Mouse (Mus musculus): ENCODE measurements around the gene Dock9. TPM values are rescaled to one million over a fixed set of nuclear protein-coding genes. Genes with fewer than 3 reads are reported as not detected.

The Dock9 gene
- polyA plus RNA-seq, 1 experiment from 2014 or later: 4.2 TPM

DNA sequence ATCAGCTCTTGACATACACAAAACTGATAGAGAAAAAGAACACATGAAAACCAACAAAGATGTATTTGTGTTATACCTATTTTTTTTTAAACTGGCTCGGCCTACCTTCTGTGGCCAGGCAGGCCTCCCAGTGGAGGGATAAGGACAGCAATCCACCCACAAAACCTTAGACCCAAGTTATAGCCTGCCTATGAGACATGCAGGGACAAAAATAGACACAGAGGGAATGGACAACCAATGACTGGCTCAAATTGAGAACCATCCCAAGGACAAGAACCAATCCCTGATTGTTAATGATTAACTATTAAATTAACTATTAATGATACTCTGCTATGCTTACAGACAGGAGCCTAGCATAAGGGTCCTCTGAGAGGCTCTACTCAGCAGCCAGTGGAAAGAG lies 133.7 kb downstream of the Dock9 start:
- no peaks in the 10 kb centered on the region; the same call in 1 of the 2 replicates for H3K9me3 ChIP-seq (ENCODE audit: control insufficient read depth, low read length)
- H3K4me2 ChIP-seq (ENCODE audit: low read depth, low read length, severe bottlenecking): no peak overlapping the region
- DNase-seq (ENCODE audit: low spot score): no peak
- H3K27me3 ChIP-seq (ENCODE audit: control insufficient read depth, insufficient read depth, low read length): no peaks in the 10 kb centered on the region
- no peak overlapping the region for H3K9ac ChIP-seq (ENCODE audit: low read length)
- no peak overlapping the region for H3K4me3 ChIP-seq (ENCODE audit: low read depth, low read length)
- no peak for ATAC-seq (replicated peaks; ENCODE audit: low FRiP score)
- H3K4me1 ChIP-seq (replicated peaks; ENCODE audit: control insufficient read depth, insufficient read depth, low read length): no peaks in the 10 kb centered on the region
- 86% methylated on average over 1 of the region's 1 CpGs for WGBS
- H3K27ac ChIP-seq (ENCODE audit: low read depth, low read length): no peak overlapping the region
- H3K36me3 ChIP-seq (ENCODE audit: control insufficient read depth, insufficient read depth, low read length): no peaks in the 10 kb centered on the region

DNA sequence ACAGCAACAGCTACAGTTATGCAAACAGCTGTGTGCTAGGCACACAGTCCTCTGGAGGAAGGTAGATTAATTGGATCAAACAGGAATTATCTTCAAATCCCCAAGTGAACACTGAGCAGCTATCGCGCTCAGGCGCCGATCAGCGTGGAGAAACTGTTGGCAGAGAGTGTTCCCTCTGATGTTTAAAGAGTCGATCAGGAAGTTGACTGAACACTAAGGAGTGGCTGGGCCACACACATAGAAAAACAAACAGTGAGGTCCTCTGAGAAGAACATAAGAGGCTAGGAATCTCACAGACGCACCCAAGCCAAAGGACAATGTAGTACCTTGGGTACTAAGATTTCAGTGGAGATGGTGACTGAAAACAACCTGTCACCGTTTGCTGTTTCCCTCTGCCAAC lies 136.7 kb downstream of the Dock9 start:
- no peaks in the 10 kb centered on the region for H3K9me3 ChIP-seq (ENCODE audit: control insufficient read depth, low read length)
- ATAC-seq (replicated peaks; ENCODE audit: low FRiP score): no peak
- no peak overlapping the region for H3K9ac ChIP-seq (ENCODE audit: low read length)
- H3K36me3 ChIP-seq (ENCODE audit: control insufficient read depth, insufficient read depth, low read length): no peaks in the 10 kb centered on the region
- WGBS: 82% methylated on average over 8 of the region's 8 CpGs
- no peaks in the 10 kb centered on the region for H3K27me3 ChIP-seq (ENCODE audit: control insufficient read depth, insufficient read depth, low read length)
- no peak for DNase-seq (ENCODE audit: low spot score)
- no peak overlapping the region for H3K4me3 ChIP-seq (ENCODE audit: low read depth, low read length)
- H3K4me2 ChIP-seq (ENCODE audit: low read depth, low read length, severe bottlenecking): no peak overlapping the region
- no peaks in the 10 kb centered on the region for H3K4me1 ChIP-seq (replicated peaks; ENCODE audit: control insufficient read depth, insufficient read depth, low read length)
- no peak overlapping the region for H3K27ac ChIP-seq (ENCODE audit: low read depth, low read length)

DNA sequence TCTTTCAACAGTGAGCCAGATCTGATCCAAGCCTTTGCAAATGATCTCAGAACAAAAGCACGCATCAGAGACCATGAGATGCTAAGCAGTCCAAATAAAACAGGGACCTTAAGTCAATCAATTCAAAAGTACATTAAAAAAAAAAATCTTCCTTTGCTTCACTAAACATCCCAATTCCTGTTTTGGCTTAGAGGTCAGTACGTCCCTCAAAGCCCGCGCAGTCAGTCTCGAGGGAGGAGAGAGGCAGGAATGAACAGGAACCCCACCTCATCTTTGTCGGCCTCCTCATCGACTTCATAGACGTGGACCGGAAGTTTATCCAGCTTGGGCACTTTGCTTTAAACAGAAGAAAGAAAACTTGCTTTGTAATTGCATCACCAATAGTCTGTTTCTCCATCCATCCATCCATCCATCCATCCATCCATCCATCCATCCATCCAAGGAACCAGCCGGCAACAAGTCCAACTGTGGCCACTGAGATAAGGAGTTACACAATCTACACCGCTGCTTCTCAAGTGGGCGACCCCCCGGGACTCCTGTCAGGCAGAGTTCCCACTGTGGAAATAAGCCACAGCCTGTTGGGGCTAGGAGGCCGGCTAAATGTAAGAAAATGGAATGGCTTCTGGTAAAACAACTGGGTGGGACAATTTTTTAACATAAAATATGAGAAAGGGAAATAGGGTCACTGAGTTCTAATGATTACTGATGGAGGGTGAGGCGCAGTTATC lies 137.3 kb downstream of the Dock9 start:
- Histone ChIP-seq H3K36me3 (ENCODE audit: control insufficient read depth, insufficient read depth, low read length) (no peaks in the 10 kb centered on the region), H3K27ac (ENCODE audit: low read depth, low read length) (no peak overlapping the region), H3K9me3 (ENCODE audit: control insufficient read depth, low read length) (no peaks in the 10 kb centered on the region), H3K9ac (ENCODE audit: low read length) (no peak overlapping the region), H3K27me3 (ENCODE audit: control insufficient read depth, insufficient read depth, low read length) (no peaks in the 10 kb centered on the region), H3K4me3 (ENCODE audit: low read depth, low read length) (no peak overlapping the region), H3K4me2 (ENCODE audit: low read depth, low read length, severe bottlenecking) (no peak overlapping the region), H3K4me1 (replicated peaks; ENCODE audit: control insufficient read depth, insufficient read depth, low read length) (no peaks in the 10 kb centered on the region)
- ATAC-seq (replicated peaks; ENCODE audit: low FRiP score) (no peak), DNase-seq (ENCODE audit: low spot score) (no peak)
- WGBS: 88% methylated on average over 15 of the region's 15 CpGs

DNA sequence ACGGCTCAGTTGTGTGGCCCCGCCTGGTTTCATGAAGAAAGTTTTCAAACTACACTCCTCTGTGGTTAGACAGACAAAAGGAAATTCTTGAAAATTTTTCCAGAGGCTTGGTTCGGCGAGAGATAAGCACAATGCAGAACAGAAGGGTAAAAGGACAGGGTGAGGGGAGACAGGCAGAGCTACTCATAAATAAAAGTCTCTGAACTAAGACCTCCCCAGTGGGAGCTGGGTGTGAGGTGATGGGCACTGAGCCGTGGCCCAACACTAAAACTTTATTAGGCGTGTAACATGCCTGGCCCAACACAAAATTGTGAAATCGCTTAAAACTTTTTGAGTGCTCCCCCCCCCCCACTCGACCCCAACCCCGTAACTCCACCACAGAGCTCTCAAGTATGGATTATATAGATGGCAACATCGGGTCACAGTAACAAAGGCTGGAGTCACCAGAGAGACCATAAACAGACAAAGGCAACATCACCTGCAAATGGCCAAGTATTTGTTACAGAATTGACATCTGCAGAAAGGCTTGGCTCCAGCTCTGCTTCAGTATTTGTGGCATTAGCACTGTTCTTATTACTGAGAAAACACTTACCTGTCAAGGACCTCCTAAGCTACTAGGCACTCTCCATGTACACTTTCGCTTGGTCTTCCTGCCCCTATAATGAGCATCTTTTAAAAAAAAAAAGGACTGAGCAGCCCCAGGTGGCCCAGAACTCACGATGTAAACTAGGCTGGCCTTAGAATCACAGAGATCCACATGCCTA lies 138.4 kb downstream of the Dock9 start:
- H3K4me1 ChIP-seq (replicated peaks; ENCODE audit: control insufficient read depth, insufficient read depth, low read length): no peaks in the 10 kb centered on the region
- no peak overlapping the region for H3K4me2 ChIP-seq (ENCODE audit: low read depth, low read length, severe bottlenecking)
- no peaks in the 10 kb centered on the region for H3K9me3 ChIP-seq (ENCODE audit: control insufficient read depth, low read length)
- H3K9ac ChIP-seq (ENCODE audit: low read length): no peak overlapping the region
- DNase-seq (ENCODE audit: low spot score) (no peak), ATAC-seq (replicated peaks; ENCODE audit: low FRiP score) (no peak)
- H3K4me3 ChIP-seq (ENCODE audit: low read depth, low read length): no peak overlapping the region
- H3K27ac ChIP-seq (ENCODE audit: low read depth, low read length): no peak overlapping the region
- WGBS: 84% methylated on average over 12 of the region's 12 CpGs
- no peaks in the 10 kb centered on the region for H3K36me3 ChIP-seq (ENCODE audit: control insufficient read depth, insufficient read depth, low read length)
- no peaks in the 10 kb centered on the region for H3K27me3 ChIP-seq (ENCODE audit: control insufficient read depth, insufficient read depth, low read length)

DNA sequence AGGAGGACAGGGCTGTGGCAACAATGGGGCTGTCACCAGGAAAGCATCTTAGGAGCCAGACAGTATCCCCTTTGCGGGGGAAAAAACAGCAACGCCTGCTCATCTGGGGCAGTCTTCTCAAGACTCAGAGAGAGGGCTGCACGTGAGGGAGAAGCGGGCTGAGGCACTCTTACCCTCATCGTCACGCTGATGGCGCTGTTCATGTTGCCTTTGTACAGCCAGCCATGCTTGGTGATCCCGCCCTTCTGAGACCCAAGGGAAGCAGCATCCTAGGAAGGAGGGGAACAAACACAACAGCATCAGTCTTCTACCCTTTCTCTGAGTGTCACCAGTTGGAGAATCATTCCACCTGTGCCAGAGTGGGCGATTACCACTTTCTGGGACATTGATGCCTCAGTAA lies 139.1 kb downstream of the Dock9 start:
- ATAC-seq (replicated peaks; ENCODE audit: low FRiP score) (no peak), DNase-seq (ENCODE audit: low spot score) (no peak)
- H3K27me3 ChIP-seq (ENCODE audit: control insufficient read depth, insufficient read depth, low read length): no peaks in the 10 kb centered on the region
- H3K36me3 ChIP-seq (ENCODE audit: control insufficient read depth, insufficient read depth, low read length): no peaks in the 10 kb centered on the region
- whole genome bisulfite sequencing: 85% methylated on average over 9 of the region's 9 CpGs
- no peaks in the 10 kb centered on the region for H3K4me1 ChIP-seq (replicated peaks; ENCODE audit: control insufficient read depth, insufficient read depth, low read length)
- no peaks in the 10 kb centered on the region for H3K9me3 ChIP-seq (ENCODE audit: control insufficient read depth, low read length)
- no peak overlapping the region for H3K9ac ChIP-seq (ENCODE audit: low read length)
- H3K4me2 ChIP-seq (ENCODE audit: low read depth, low read length, severe bottlenecking): no peak overlapping the region
- no peak overlapping the region for H3K4me3 ChIP-seq (ENCODE audit: low read depth, low read length)
- no peak overlapping the region for H3K27ac ChIP-seq (ENCODE audit: low read depth, low read length)

DNA sequence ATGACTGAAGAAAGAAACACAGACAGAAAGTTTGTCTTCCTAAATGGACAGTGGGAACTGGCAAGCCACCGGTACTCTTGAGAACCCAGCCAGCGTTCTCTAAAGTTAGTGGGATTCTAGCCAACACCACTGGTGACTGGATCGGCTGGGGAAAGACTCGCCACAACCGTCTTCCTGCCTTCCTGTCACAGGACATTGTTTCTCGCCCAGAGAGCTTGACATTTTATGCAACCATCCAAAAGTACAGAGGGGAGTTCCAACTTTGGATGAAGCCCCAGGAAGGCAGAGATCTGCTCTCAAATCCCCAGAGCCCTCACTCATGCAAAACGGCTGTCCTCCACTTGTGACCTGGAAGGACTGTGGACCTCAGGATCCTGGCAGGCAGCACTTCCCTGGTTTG lies 140.0 kb downstream of the Dock9 start:
- H3K36me3 ChIP-seq (ENCODE audit: control insufficient read depth, insufficient read depth, low read length): no peaks in the 10 kb centered on the region
- H3K27me3 ChIP-seq (ENCODE audit: control insufficient read depth, insufficient read depth, low read length): no peaks in the 10 kb centered on the region
- WGBS: 89% methylated on average over 7 of the region's 7 CpGs
- H3K4me2 ChIP-seq (ENCODE audit: low read depth, low read length, severe bottlenecking): no peak overlapping the region
- H3K4me3 ChIP-seq (ENCODE audit: low read depth, low read length): no peak overlapping the region
- no peak overlapping the region for H3K27ac ChIP-seq (ENCODE audit: low read depth, low read length)
- no peaks in the 10 kb centered on the region for H3K9me3 ChIP-seq (ENCODE audit: control insufficient read depth, low read length)
- H3K4me1 ChIP-seq (replicated peaks; ENCODE audit: control insufficient read depth, insufficient read depth, low read length): no peaks in the 10 kb centered on the region
- DNase-seq (ENCODE audit: low spot score) (no peak), ATAC-seq (replicated peaks; ENCODE audit: low FRiP score) (no peak)
- H3K9ac ChIP-seq (ENCODE audit: low read length): no peak overlapping the region

DNA sequence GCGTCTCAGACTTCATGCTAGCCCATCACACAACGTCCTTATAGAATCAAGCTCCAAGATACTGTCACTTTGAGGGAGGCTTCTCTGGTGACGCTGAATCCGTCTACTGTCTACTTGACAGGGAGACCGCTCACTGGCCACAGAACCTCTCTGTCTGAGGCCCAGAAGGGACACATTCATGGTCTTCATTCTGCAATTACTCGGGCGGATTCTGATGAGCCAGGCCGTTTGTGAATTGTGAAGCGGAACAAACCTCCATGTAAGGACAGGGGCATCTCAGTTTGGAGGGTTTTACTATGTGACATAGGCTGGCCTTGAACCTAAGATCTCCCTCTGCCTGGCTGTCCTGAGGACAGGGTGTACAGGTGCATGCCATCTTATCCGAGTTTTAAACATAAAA lies 140.7 kb downstream of the Dock9 start:
- no peaks in the 10 kb centered on the region for H3K36me3 ChIP-seq (ENCODE audit: control insufficient read depth, insufficient read depth, low read length)
- no peak for DNase-seq (ENCODE audit: low spot score)
- H3K4me3 ChIP-seq (ENCODE audit: low read depth, low read length): no peak overlapping the region
- 91% methylated on average over 10 of the region's 10 CpGs for WGBS
- no peaks in the 10 kb centered on the region for H3K4me1 ChIP-seq (replicated peaks; ENCODE audit: control insufficient read depth, insufficient read depth, low read length)
- H3K9ac ChIP-seq (ENCODE audit: low read length): no peak overlapping the region
- no peak overlapping the region for H3K27ac ChIP-seq (ENCODE audit: low read depth, low read length)
- no peak overlapping the region for H3K4me2 ChIP-seq (ENCODE audit: low read depth, low read length, severe bottlenecking)
- H3K9me3 ChIP-seq (ENCODE audit: control insufficient read depth, low read length): no peaks in the 10 kb centered on the region
- ATAC-seq (replicated peaks; ENCODE audit: low FRiP score): no peak
- no peaks in the 10 kb centered on the region for H3K27me3 ChIP-seq (ENCODE audit: control insufficient read depth, insufficient read depth, low read length)

DNA sequence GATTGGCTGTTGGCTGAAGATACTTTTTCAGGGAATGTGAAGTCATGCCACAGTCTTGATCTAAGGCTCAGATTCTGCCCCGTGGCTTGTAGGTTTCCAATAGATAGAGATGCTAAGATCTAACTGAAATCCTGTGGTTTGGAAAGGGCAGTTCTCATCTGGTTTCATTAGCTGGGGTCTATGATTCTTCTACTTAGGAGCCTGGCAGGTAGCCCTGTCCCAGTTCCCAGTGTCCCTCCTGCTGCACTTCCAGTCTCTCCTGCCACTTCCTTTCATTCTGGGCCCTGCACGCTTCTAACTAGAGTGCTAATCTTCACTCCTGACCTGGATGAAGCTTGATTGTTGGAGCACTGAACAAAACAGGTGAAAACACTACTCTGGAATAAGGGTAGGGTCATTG lies 142.7 kb downstream of the Dock9 start:
- DNase-seq (ENCODE audit: low spot score) (no peak), ATAC-seq (replicated peaks; ENCODE audit: low FRiP score) (no peak)
- Histone ChIP-seq H3K9me3 (ENCODE audit: control insufficient read depth, low read length) (no peaks in the 10 kb centered on the region), H3K9ac (ENCODE audit: low read length) (no peak overlapping the region), H3K27ac (ENCODE audit: low read depth, low read length) (no peak overlapping the region), H3K27me3 (ENCODE audit: control insufficient read depth, insufficient read depth, low read length) (no peaks in the 10 kb centered on the region), H3K36me3 (ENCODE audit: control insufficient read depth, insufficient read depth, low read length) (no peaks in the 10 kb centered on the region), H3K4me3 (ENCODE audit: low read depth, low read length) (no peak overlapping the region), H3K4me2 (ENCODE audit: low read depth, low read length, severe bottlenecking) (no peak overlapping the region), H3K4me1 (replicated peaks; ENCODE audit: control insufficient read depth, insufficient read depth, low read length) (no peaks in the 10 kb centered on the region)
- WGBS: 85% methylated on average over 2 of the region's 2 CpGs

Data from forebrain, embryonic 11.5 days (tissue).